Mouse (Mus musculus): ENCODE results near the gene Pank4.
A peak's percentile ranks its signal among the peaks of the same experiment; 100 is the strongest.

Gene Pank4

GRCm38 (mm10) chr4:154965856-154966255 is 1.9 kb downstream of the Pank4 start:
- no peak for DNase-seq (ENCODE audit: low read depth, low spot score)

- DNase-seq (ENCODE audit: low read depth, low spot score) = peak; percentile 56
These were observed 3.2 kb downstream of the Pank4 start for GRCm38 (mm10) chr4:154967173-154967572.

- peak; percentile 64 for DNase-seq (ENCODE audit: low read depth, low spot score)
These were observed 8.6 kb downstream of the Pank4 start for GRCm38 (mm10) chr4:154972546-154972945.

- no peak for DNase-seq (ENCODE audit: low read depth, low spot score)
These were observed 10.3 kb downstream of the Pank4 start for GRCm38 (mm10) chr4:154974163-154974611.

GRCm38 (mm10) chr4:154980110-154980509 is 16.2 kb downstream of the Pank4 start:
- DNase-seq (ENCODE audit: low read depth, low spot score) = peak; percentile 63

- DNase-seq (ENCODE audit: low read depth, low spot score) = no peak
These were observed 17.2 kb downstream of the Pank4 start for GRCm38 (mm10) chr4:154981076-154981475.

GRCm38 (mm10) chr4:154981530-154981929 is 17.6 kb downstream of the Pank4 start:
- peak; percentile 51 for DNase-seq (ENCODE audit: low read depth, low spot score)

- peak; percentile 14 for DNase-seq (ENCODE audit: low read depth, low spot score)
These were observed 18.6 kb downstream of the Pank4 start for GRCm38 (mm10) chr4:154982247-154983120.

- no peak for DNase-seq (ENCODE audit: low read depth, low spot score)
These were observed 19.8 kb downstream of the Pank4 start for GRCm38 (mm10) chr4:154983767-154984166.

- DNase-seq (ENCODE audit: low read depth, low spot score) = peak; percentile 34
These were observed 21.3 kb downstream of the Pank4 start for GRCm38 (mm10) chr4:154985151-154985777.

GRCm38 (mm10) chr4:154986096-154986495 is 22.2 kb downstream of the Pank4 start:
- peak; percentile 69 for DNase-seq (ENCODE audit: low read depth, low spot score)

- no peak for DNase-seq (ENCODE audit: low read depth, low spot score)
These were observed 22.8 kb downstream of the Pank4 start for GRCm38 (mm10) chr4:154986750-154987149.

GRCm38 (mm10) chr4:154994876-154995275 is 31.0 kb downstream of the Pank4 start:
- DNase-seq (ENCODE audit: low read depth, low spot score) = no peak

GRCm38 (mm10) chr4:154996572-154997154 is 32.7 kb downstream of the Pank4 start:
- DNase-seq (ENCODE audit: low read depth, low spot score) = no peak

GRCm38 (mm10) chr4:154999379-154999778 is 35.5 kb downstream of the Pank4 start:
- DNase-seq (ENCODE audit: low read depth, low spot score) = no peak

- DNase-seq (ENCODE audit: low read depth, low spot score) = no peak
These were observed 41.4 kb downstream of the Pank4 start for GRCm38 (mm10) chr4:155005278-155005677.

- DNase-seq (ENCODE audit: low read depth, low spot score) = no peak
These were observed 42.4 kb downstream of the Pank4 start for GRCm38 (mm10) chr4:155006296-155006695.

- no peak for DNase-seq (ENCODE audit: low read depth, low spot score)
These were observed 43.7 kb downstream of the Pank4 start for GRCm38 (mm10) chr4:155007641-155008040.

- DNase-seq (ENCODE audit: low read depth, low spot score) = no peak
These were observed 44.2 kb downstream of the Pank4 start for GRCm38 (mm10) chr4:155008075-155008474.

- no peak for DNase-seq (ENCODE audit: low read depth, low spot score)
These were observed 45.3 kb downstream of the Pank4 start for GRCm38 (mm10) chr4:155009216-155009615.

GRCm38 (mm10) chr4:155010870-155011269 is 46.9 kb downstream of the Pank4 start:
- no peak for DNase-seq (ENCODE audit: low read depth, low spot score)

- no peak for DNase-seq (ENCODE audit: low read depth, low spot score)
These were observed 47.5 kb downstream of the Pank4 start for GRCm38 (mm10) chr4:155011312-155012025.
